In the genomic region with DNA sequence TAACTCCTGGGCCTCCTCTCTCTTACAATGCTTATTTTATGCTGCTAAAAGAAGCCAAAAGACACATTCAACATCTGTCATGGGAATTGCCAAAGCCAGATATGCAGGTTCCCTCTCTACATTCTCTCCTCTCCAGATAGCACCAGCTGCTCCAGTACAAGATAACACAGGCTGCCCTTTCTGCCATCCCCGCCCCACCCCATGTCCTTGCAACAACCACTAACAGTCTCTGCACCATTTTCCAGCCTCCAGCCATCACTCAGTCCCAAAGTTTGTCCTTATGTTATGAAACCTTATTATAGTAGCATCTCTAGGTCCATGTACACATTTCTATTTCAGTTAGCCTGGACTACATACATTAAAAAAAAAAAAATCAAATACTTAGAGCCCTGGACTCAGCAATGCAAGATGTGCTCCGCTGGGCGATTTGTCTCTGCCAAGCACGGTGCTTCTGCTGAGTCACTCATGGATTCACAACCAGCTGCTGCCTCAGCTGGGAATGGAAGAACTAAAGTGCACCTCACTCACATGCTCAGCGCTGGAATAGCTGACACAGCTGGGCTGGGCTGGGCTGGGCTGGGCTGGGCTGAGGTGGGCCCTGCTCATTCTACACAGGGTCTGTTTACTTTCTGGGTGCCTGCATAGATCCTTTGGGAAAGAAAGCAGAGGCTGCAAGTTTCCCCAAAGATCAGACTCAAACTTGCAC, we compare ENCODE assay signal across 13 mouse cellular contexts. TPM values are rescaled to one million over a fixed set of nuclear protein-coding genes. Genes with fewer than 3 reads are reported as not detected.
DNase-seq lines count a peak whose midpoint lies in the region; ATAC-seq and TF ChIP-seq lines count a peak whose summit lies in the region.
"Had no signal": no experiment of that assay in that cellular context is flagged by ENCODE, and none has a peak within 500 bp of the region (broad histone marks: within the 10 kb centered on the region; RNA-seq: fewer than 3 reads in every experiment).

No protein-coding gene starts in this region.

- no peak overlapping the region for H3K4me3 ChIP-seq in heart, adult 2 months
- no peak overlapping the region for H3K4me3 ChIP-seq in hindbrain, embryonic 14.5 days (replicated peaks; ENCODE audit: low read length)
- H3K4me3 ChIP-seq: embryonic facial prominence, embryonic 12.5 days; forebrain, embryonic 15.5 days; heart, embryonic 12.5 days; limb, embryonic 15.5 days had no signal

- H3K36me3 ChIP-seq in heart, adult 2 months (ENCODE audit: control insufficient read depth, insufficient read depth, low read length) = no peaks in the 10 kb centered on the region
- no peaks in the 10 kb centered on the region for H3K36me3 ChIP-seq in hindbrain, embryonic 14.5 days (replicated peaks; ENCODE audit: control insufficient read depth, insufficient read depth)
- H3K36me3 ChIP-seq: embryonic facial prominence, embryonic 12.5 days; forebrain, embryonic 15.5 days; heart, embryonic 12.5 days; limb, embryonic 15.5 days had no signal

- no peaks in the 10 kb centered on the region for H3K79me2 ChIP-seq in heart, adult 2 months (replicated peaks; ENCODE audit: control insufficient read depth, insufficient read depth, low read length)

- H3K27ac ChIP-seq in heart, adult 2 months = no peak overlapping the region
- H3K27ac ChIP-seq in hindbrain, embryonic 14.5 days = no peak overlapping the region
- H3K27ac ChIP-seq: embryonic facial prominence, embryonic 12.5 days; forebrain, embryonic 15.5 days; limb, embryonic 15.5 days had no signal

- no peak for TF ChIP-seq EP300 in heart, adult 2 months (IDR thresholded peaks at IDR 0.05; ENCODE audit: insufficient read depth, low read depth, low read length)

- intact Hi-C loops in heart, adult 2 months (cut with DNase I) = no loop called here

- H3K4me1 ChIP-seq in heart, adult 2 months (ENCODE audit: control insufficient read depth, insufficient read depth, low read length) = no peaks in the 10 kb centered on the region
- peaks cover 8% of the 10 kb centered on the region; the same call in 1 of the 2 replicates for H3K4me1 ChIP-seq in hindbrain, embryonic 14.5 days (replicated peaks; ENCODE audit: control insufficient read depth, insufficient read depth, low read length)
- H3K4me1 ChIP-seq: forebrain, embryonic 15.5 days had no signal

- H3K9me3 ChIP-seq in hindbrain, embryonic 14.5 days (ENCODE audit: control insufficient read depth, low read length) = no peaks in the 10 kb centered on the region
- H3K9me3 ChIP-seq: embryonic facial prominence, embryonic 12.5 days; forebrain, embryonic 15.5 days; heart, embryonic 12.5 days; limb, embryonic 15.5 days had no signal

- TF ChIP-seq CTCF in heart, adult 2 months (IDR thresholded peaks at IDR 0.05) = no peak

- DNase-seq in heart, postnatal 4 days = peak; percentile 10
- no peak for DNase-seq in heart, adult 2 months
- DNase-seq in right cerebral cortex, postnatal 14 days = peak; percentile 22
- DNase-seq in right cerebral cortex, postnatal 36 days (ENCODE audit: low spot score in 2 of 2) = no peak
- DNase-seq in kidney, postnatal 36 days = peak; percentile 24 to 26
- no peak for DNase-seq in testis, postnatal 14 days (ENCODE audit: low spot score)
- no peak for DNase-seq in hindbrain, embryonic 14.5 days (ENCODE audit: low spot score)
- DNase-seq: cerebellum, adult 2 months had no signal

- H3K4me2 ChIP-seq in hindbrain, embryonic 14.5 days (replicated peaks) = no peak overlapping the region
- H3K4me2 ChIP-seq: embryonic facial prominence, embryonic 12.5 days; forebrain, embryonic 15.5 days; heart, embryonic 12.5 days; limb, embryonic 15.5 days had no signal

- WGBS in heart, adult 2 months = 56% methylated on average over 5 of the region's 5 CpGs
- WGBS in hindbrain, embryonic 14.5 days = 69% methylated on average over 5 of the region's 5 CpGs

- no peak for ATAC-seq in hindbrain, embryonic 14.5 days (ENCODE audit: low FRiP score)
- ATAC-seq: activated CD4-positive, CD25-positive, alpha-beta regulatory T cell, adult 4 months; forebrain, embryonic 15.5 days had no signal

- no peak overlapping the region for H3K9ac ChIP-seq in heart, adult 2 months (ENCODE audit: low read depth, low read length)
- H3K9ac ChIP-seq in hindbrain, embryonic 14.5 days = no peak overlapping the region
- H3K9ac ChIP-seq: embryonic facial prominence, embryonic 12.5 days; forebrain, embryonic 15.5 days; heart, embryonic 12.5 days; limb, embryonic 15.5 days had no signal

- TF ChIP-seq POLR2A in heart, adult 2 months (IDR thresholded peaks at IDR 0.05; ENCODE audit: insufficient read depth, low read depth, low read length) = no peak

- H3K27me3 ChIP-seq in heart, adult 2 months (ENCODE audit: control insufficient read depth, insufficient read depth, low read length) = no peaks in the 10 kb centered on the region
- H3K27me3 ChIP-seq in hindbrain, embryonic 14.5 days (ENCODE audit: control insufficient read depth, insufficient read depth, low read length) = no peaks in the 10 kb centered on the region
- H3K27me3 ChIP-seq: embryonic facial prominence, embryonic 12.5 days; forebrain, embryonic 15.5 days; heart, embryonic 12.5 days; limb, embryonic 15.5 days had no signal

RNA-seq across cellular contexts. Expression of a gene that starts 36.5 kb away (rescaled TPM):
- 10 to 100 TPM; 13.0 to 13.6 TPM for total RNA-seq in heart, postnatal 4 days (2021)
- 1 to 10 TPM; 7.7 to 7.8 TPM for total RNA-seq in heart, adult 2 months (2021)
- 6.6 and 8.1 TPM in 2 replicates for polyA plus RNA-seq in heart, adult 2 months (2012; rRNA removed)
- polyA plus RNA-seq in hindbrain, embryonic 14.5 days (2014; fragmentation: Nextera tagmentation; extraction: Ambion mirVana) = 26.8 and 27.5 TPM in 2 replicates

Comparison
In these comparisons a context has a peak if more than half of its experiments do, and no peak if none do; other contexts are left out.
1. DNase-seq: peak in heart, postnatal 4 days (single experiment), right cerebral cortex, postnatal 14 days (single experiment) and kidney, postnatal 36 days (2 of 2); none in heart, adult 2 months (0 of 2), right cerebral cortex, postnatal 36 days (0 of 2), testis, postnatal 14 days (single experiment) and hindbrain, embryonic 14.5 days (single experiment).